Mouse (Mus musculus) limb, embryonic 12.5 days (tissue): ENCODE measurements around the gene Siah1a. TPM values are rescaled to one million over a fixed set of nuclear protein-coding genes. Genes with fewer than 3 reads are reported as not detected.

Source experiments
- ATAC-seq: fragments of 200-750 bp; cut with Nextera tagmentation; 2 replicates; pipeline ENCODE4 v1.8.0; 2017; ENCODE audit warnings: low read depth, moderate TSS enrichment; ENCODE audit not compliant: insufficient number of reproducible peaks, insufficient read depth, low FRiP score, low TSS enrichment
- H3K27ac ChIP-seq: fragments of 300-500 bp; sonication (generic); 2 replicates; pipeline ENCODE4 v1.5.1; 2016; ENCODE audit warnings: mild to moderate bottlenecking, moderate library complexity
- H3K27me3 ChIP-seq: fragments of 300-500 bp; sonication (generic); 2 replicates; pipeline ENCODE4 v1.6.1; 2016; ENCODE audit warnings: mild to moderate bottlenecking, moderate library complexity
- H3K36me3 ChIP-seq: fragments of 300-500 bp; sonication (generic); 2 replicates; pipeline ENCODE4 v1.6.1; 2016; ENCODE audit warnings: mild to moderate bottlenecking, moderate library complexity
- H3K4me1 ChIP-seq: fragments of 300-500 bp; sonication (generic); replicated peaks from 2 replicates; pipeline ENCODE4 v1.6.1; 2016
- H3K4me2 ChIP-seq: fragments of 300-500 bp; sonication (generic); 2 replicates; pipeline ENCODE4 v1.6.1; 2016; ENCODE audit warnings: mild to moderate bottlenecking, moderate library complexity
- H3K4me3 ChIP-seq: fragments of 300-500 bp; sonication (generic); replicated peaks from 2 replicates; pipeline ENCODE4 v1.5.1; 2016; ENCODE audit warnings: mild to moderate bottlenecking
- H3K9ac ChIP-seq: fragments of 300-500 bp; sonication (generic); replicated peaks from 2 replicates; pipeline ENCODE4 v1.6.1; 2016; ENCODE audit warnings: mild to moderate bottlenecking, moderate library complexity
- H3K9me3 ChIP-seq: fragments of 300-500 bp; sonication (generic); 2 replicates; pipeline ENCODE4 v1.6.1; 2016; ENCODE audit warnings: mild to moderate bottlenecking, moderate library complexity
- WGBS: fragments of 180-500 bp; shearing (Covaris S2); methylation state at CpG from one replicate; pipeline ENCODE4 v1.1.7; 2016; 5-methylcytosine and 5-hydroxymethylcytosine counted together
- polyA plus RNA-seq: library from polyadenylated mRNA; unstranded; fragments of >200 nt; fragmentation: Nextera tagmentation; extraction: Ambion mirVana; gene quantifications from 2 replicates; pipeline ENCODE4 v1.2.1, GENCODE M21; 2016

The Siah1a gene
- polyA plus RNA-seq, 1 experiment from 2014 or later = 74.3 TPM

DNA sequence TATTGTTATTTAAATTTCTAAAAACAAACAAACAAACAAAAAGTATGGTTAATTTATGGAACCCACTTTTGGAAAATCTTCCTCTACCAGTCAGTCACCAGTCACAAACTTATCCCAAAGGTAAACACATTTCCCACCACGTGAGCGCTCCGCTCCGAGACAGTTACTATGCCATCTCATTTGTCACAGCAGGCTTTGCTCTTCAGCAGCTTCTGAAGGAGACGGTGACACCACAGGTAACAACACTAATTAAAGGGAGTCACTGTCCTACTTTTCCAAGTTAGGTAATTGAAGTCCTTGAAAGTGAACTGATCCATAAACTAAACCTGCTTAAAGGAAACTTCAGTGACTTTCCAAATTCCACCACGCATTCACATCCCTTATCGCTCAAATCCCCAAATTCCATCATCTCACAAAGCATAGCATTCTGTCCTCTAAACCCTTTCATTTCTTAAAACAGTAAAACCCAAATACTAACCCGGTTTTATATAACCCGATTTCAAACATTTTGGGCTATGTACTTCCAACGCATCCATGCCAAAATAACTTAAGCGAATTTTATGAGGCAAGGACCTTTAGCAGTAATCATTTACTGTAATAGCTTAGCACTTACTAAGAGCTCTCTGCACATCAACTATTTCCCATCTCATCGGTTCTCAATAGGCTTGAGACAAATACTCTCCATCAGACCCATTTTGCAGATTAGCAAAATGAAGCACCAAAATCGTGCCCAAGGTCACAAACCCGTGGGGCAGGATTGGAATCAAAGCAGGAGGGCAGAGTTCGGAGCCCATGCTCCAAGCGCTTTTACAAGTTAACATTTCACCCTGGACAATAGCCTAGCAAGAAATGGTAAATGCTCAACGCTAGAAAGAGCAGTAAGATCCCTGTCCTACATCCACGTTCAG is 1.2 kb downstream of the Siah1a start:
- Histone ChIP-seq H3K9ac (peak overlapping the region; percentile 99), H3K4me2 (peak overlapping the region; percentile 60), H3K9me3 (no peaks in the 10 kb centered on the region), H3K4me3 (peak overlapping the region; percentile 90), H3K4me1 (peaks cover 25% of the 10 kb centered on the region), H3K27ac (peak overlapping the region; percentile 98), H3K27me3 (no peaks in the 10 kb centered on the region), H3K36me3 (no peaks in the 10 kb centered on the region)
- ATAC-seq = no peak
- WGBS = 5% methylated on average over 18 of the region's 18 CpGs

GRCm38 (mm10) chr8:86742605-86743345 is 3.0 kb downstream of the Siah1a start:
- Histone ChIP-seq H3K4me3 (no peak overlapping the region), H3K4me2 (no peak overlapping the region), H3K36me3 (no peaks in the 10 kb centered on the region), H3K4me1 (peaks cover 25% of the 10 kb centered on the region), H3K9me3 (no peaks in the 10 kb centered on the region), H3K9ac (no peak overlapping the region), H3K27ac (no peak overlapping the region), H3K27me3 (no peaks in the 10 kb centered on the region)
- 81% methylated on average over 7 of the region's 7 CpGs for WGBS
- ATAC-seq = no peak

- H3K36me3 ChIP-seq = no peaks in the 10 kb centered on the region
- no peak overlapping the region for H3K4me2 ChIP-seq
- H3K27ac ChIP-seq = no peak overlapping the region
- H3K4me3 ChIP-seq = no peak overlapping the region
- no peaks in the 10 kb centered on the region for H3K27me3 ChIP-seq
- H3K9ac ChIP-seq = no peak overlapping the region
- H3K9me3 ChIP-seq = no peaks in the 10 kb centered on the region
- H3K4me1 ChIP-seq = peaks cover 20% of the 10 kb centered on the region
- ATAC-seq = no peak
Measured at GRCm38 (mm10) chr8:86741627-86742026, 4.1 kb downstream of the Siah1a start.

DNA sequence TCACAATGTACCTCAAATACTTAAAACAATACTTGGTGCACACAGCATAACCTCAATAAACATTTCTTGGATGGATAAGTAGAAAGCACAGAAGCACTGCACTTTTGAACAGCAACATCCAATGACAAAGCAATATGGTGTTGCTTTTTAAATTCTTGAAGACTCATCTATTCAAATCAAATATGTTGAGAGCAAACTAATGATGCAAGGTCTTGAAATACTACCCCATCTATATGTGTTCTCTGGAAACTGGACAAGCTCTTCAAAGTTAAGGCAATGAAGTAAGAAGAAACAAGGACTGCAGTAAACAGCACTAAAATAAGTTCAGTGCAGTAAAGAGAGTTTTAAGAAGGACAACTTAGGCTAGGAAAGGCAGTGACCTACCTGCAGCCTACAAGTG is 4.8 kb downstream of the Siah1a start:
- no peaks in the 10 kb centered on the region for H3K36me3 ChIP-seq
- H3K4me2 ChIP-seq = no peak overlapping the region
- peaks cover 20% of the 10 kb centered on the region for H3K4me1 ChIP-seq
- H3K4me3 ChIP-seq = no peak overlapping the region
- no peak overlapping the region for H3K27ac ChIP-seq
- no peaks in the 10 kb centered on the region for H3K9me3 ChIP-seq
- no peak for ATAC-seq
- H3K27me3 ChIP-seq = no peaks in the 10 kb centered on the region
- no peak overlapping the region for H3K9ac ChIP-seq

DNA sequence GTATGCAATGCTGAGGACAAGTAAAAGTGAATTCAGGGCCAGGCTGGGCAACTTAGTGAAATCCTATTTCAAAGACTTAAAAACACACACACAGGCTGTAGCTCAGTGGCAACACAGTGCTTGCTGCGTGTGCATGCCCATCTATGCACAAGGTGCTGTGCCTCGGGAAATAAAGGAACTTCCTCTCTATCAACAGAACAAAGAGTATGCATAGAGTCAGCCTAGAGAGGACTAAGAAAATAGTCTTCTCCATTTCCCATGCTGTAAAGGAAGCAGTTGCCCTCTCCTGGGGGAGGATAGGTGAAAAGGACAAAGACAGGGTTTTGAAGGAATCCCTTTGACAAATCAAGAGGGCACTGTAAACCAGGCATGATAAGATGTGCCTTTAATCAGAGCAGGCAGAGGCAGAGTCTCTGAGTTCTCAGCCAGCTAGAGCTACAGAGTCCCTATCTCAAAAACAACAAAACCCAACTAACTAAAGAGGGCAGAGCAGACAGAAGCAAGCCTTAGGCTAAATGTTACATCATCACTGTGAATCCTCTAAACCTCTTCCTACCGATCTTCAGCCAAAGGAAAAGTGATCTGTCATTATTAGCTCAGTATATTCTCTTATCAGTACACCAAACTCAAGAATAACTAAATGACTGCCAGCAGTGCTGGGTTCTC is 10.2 kb downstream of the Siah1a start:
- no peak for ATAC-seq
- H3K9me3 ChIP-seq = no peaks in the 10 kb centered on the region
- WGBS = 64% methylated on average over 3 of the region's 3 CpGs
- no peak overlapping the region for H3K4me3 ChIP-seq
- no peaks in the 10 kb centered on the region for H3K36me3 ChIP-seq
- no peak overlapping the region for H3K27ac ChIP-seq
- no peak overlapping the region for H3K4me2 ChIP-seq
- no peak overlapping the region for H3K9ac ChIP-seq
- peaks cover 11% of the 10 kb centered on the region for H3K4me1 ChIP-seq
- H3K27me3 ChIP-seq = no peaks in the 10 kb centered on the region

DNA sequence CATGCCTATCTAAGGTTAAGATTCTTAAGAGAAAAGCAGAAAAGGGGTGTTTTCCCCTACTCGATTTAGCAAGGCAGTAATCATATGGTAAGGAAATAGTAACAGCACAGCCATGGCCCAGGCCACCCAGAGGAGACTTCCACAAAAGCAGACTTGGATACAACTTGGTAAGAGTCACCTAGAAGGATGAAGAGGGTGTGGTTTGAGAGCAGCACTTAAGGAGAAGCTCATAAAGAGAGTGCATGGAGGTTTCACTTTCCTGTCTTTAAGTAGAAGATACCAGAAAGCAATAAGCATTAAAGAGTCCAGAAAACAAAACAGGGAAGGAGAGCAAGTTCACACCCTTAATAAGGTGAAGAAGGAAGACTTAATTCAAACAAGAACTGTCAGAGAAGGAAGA is 10.8 kb downstream of the Siah1a start:
- H3K36me3 ChIP-seq = no peaks in the 10 kb centered on the region
- H3K9ac ChIP-seq = no peak overlapping the region
- H3K27me3 ChIP-seq = no peaks in the 10 kb centered on the region
- H3K4me2 ChIP-seq = no peak overlapping the region
- H3K9me3 ChIP-seq = no peaks in the 10 kb centered on the region
- no peak for ATAC-seq
- peaks cover 18% of the 10 kb centered on the region for H3K4me1 ChIP-seq
- 78% methylated on average over 1 of the region's 1 CpGs for WGBS
- no peak overlapping the region for H3K4me3 ChIP-seq
- H3K27ac ChIP-seq = no peak overlapping the region

GRCm38 (mm10) chr8:86734171-86734570 is 11.6 kb downstream of the Siah1a start:
- Histone ChIP-seq H3K9ac (no peak overlapping the region), H3K36me3 (no peaks in the 10 kb centered on the region), H3K4me2 (no peak overlapping the region), H3K4me1 (peaks cover 18% of the 10 kb centered on the region), H3K4me3 (no peak overlapping the region), H3K27ac (no peak overlapping the region), H3K27me3 (no peaks in the 10 kb centered on the region), H3K9me3 (no peaks in the 10 kb centered on the region)
- 79% methylated on average over 4 of the region's 4 CpGs for WGBS
- no peak for ATAC-seq

DNA sequence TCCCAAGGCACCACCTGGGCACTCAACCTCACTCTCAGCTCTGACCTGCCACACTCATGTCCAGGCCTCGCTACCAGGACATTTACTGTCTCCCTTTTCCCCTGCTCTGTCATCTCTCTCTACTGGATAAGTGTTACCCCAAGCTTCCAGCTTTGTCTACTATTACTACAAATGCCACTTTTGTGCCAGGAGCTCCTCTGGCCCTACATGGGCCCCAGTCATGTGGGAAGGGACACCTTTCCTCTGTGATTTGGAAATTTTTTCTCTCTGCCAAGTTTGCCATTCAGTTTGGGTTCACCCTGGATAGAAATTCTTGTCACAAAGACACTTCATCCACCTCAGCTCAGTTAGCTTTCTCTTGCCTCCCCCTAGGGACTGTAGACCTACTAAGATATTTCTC is 14.9 kb downstream of the Siah1a start:
- H3K4me3 ChIP-seq = no peak overlapping the region
- peaks cover 29% of the 10 kb centered on the region for H3K4me1 ChIP-seq
- WGBS = 87% methylated on average over 1 of the region's 1 CpGs
- no peak overlapping the region for H3K4me2 ChIP-seq
- no peak overlapping the region for H3K27ac ChIP-seq
- ATAC-seq = no peak
- H3K27me3 ChIP-seq = no peaks in the 10 kb centered on the region
- no peaks in the 10 kb centered on the region for H3K9me3 ChIP-seq
- H3K9ac ChIP-seq = no peak overlapping the region
- H3K36me3 ChIP-seq = peaks cover 9% of the 10 kb centered on the region

GRCm38 (mm10) chr8:86730303-86730702 is 15.4 kb downstream of the Siah1a start:
- H3K27ac ChIP-seq = no peak overlapping the region
- no peak overlapping the region for H3K9ac ChIP-seq
- H3K9me3 ChIP-seq = no peaks in the 10 kb centered on the region
- no peak overlapping the region for H3K4me2 ChIP-seq
- no peak for ATAC-seq
- peaks cover 26% of the 10 kb centered on the region for H3K4me1 ChIP-seq
- H3K36me3 ChIP-seq = peaks cover 10% of the 10 kb centered on the region
- no peak overlapping the region for H3K4me3 ChIP-seq
- WGBS = 42% methylated on average over 3 of the region's 3 CpGs
- H3K27me3 ChIP-seq = no peaks in the 10 kb centered on the region

DNA sequence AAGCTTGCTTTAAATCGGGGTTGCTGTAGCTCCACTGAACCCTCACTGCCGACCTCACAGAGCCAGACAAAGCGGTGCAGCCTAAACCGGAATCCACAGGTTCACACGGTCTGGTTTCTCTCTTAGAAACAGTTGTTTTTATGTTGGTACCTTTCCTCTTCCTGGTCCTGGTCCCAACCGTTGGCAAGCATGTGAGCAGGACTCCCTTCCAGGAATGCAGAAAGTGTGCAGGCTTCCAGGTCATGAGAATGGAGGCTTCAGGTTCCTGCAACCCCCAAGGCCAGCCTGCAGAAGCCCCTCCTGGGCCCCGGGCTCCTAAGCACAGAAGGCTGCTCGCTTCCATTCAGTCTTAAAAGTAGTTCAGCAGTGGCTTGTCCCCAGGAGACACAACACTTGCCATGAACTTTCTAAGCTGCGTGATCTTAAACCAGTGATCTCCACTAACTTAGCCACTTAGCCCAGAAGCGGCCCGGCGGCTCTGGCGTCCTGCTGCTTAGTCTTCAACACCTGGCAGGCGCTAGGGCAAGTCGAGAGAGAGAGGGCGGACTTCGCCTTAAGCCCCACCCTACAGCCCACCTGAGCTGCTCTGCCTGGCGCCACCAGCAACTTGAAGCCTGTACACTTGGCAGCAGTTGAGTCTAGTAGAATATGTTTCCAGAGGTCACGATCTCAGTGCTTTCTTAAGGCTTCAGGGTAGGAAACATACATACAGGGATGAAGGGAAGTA is 17.3 kb downstream of the Siah1a start:
- Histone ChIP-seq H3K27me3 (no peaks in the 10 kb centered on the region), H3K9ac (no peak overlapping the region), H3K36me3 (peaks cover 13% of the 10 kb centered on the region), H3K27ac (peak overlapping the region; percentile 50; the same call in 1 of the 2 replicates), H3K9me3 (no peaks in the 10 kb centered on the region), H3K4me3 (no peak overlapping the region), H3K4me1 (peaks cover 26% of the 10 kb centered on the region), H3K4me2 (no peak overlapping the region)
- no peak for ATAC-seq
- WGBS = 57% methylated on average over 19 of the region's 19 CpGs

GRCm38 (mm10) chr8:86726959-86727358 is 18.8 kb downstream of the Siah1a start:
- ATAC-seq = no peak
- Histone ChIP-seq H3K27me3 (no peaks in the 10 kb centered on the region), H3K4me1 (peaks cover 26% of the 10 kb centered on the region)

More at GRCm38 (mm10) chr8:86726959-86727358, 18.8 kb downstream of the Siah1a start:
- Histone ChIP-seq H3K36me3 (peaks cover 25% of the 10 kb centered on the region), H3K27ac (no peak overlapping the region), H3K9me3 (no peaks in the 10 kb centered on the region), H3K4me3 (no peak overlapping the region), H3K9ac (no peak overlapping the region), H3K4me2 (no peak overlapping the region)
- WGBS = 88% methylated on average over 6 of the region's 6 CpGs
